Mouse (Mus musculus): ENCODE results near the gene Mfn1. TPM values are rescaled to one million over a fixed set of nuclear protein-coding genes. Genes with fewer than 3 reads are reported as not detected.

Gene Mfn1
- polyA plus RNA-seq, 1 experiment from 2014 or later: 65.5 TPM

DNA sequence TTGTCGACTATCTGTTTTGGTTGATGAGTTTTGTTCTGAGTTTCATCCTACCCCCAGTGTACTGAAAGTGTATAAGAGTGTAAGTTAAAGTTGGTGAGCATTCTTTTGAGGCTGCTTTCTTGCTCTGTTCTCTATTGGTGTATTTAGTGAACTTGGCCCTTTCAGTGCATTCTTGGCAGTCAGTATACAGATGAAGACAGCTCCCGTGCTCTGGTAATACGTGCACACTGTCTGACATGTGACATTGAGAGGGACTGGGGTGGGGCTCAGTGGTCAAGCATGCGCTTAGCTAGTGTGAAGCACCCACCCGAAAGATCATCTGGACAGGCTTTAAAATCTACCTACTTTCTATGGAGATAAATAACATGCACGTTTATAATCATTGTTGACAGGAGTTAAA lies 34.1 kb downstream of the Mfn1 start:
- Histone ChIP-seq H3K9ac (ENCODE audit: low read length) (no peak overlapping the region), H3K9me3 (ENCODE audit: control insufficient read depth, low read length) (peaks cover 3% of the 10 kb centered on the region), H3K4me3 (ENCODE audit: control insufficient read depth in 1 of 2, insufficient read depth in 1 of 2, low read depth in 1 of 2, low read length in 2 of 2) (no peak overlapping the region), H3K27me3 (ENCODE audit: control insufficient read depth, insufficient read depth, low read length) (no peaks in the 10 kb centered on the region), H3K4me2 (ENCODE audit: low read length) (no peak overlapping the region), H3K4me1 (ENCODE audit: control insufficient read depth in 2 of 2, insufficient read depth in 2 of 2, low read length in 2 of 2) (no peaks in the 10 kb centered on the region), H3K27ac (replicated peaks in 1 of 2; ENCODE audit: control insufficient read depth in 1 of 2, insufficient read depth in 1 of 2, low read depth in 2 of 2, low read length in 2 of 2) (no peak overlapping the region), H3K36me3 (ENCODE audit: control insufficient read depth, insufficient read depth, low read length) (peaks cover 85% of the 10 kb centered on the region)
- ATAC-seq (ENCODE audit: insufficient number of reproducible peaks, insufficient read depth, low FRiP score, low read depth): no peak
- WGBS: 92% methylated on average over 6 of the region's 6 CpGs

- no peak for ATAC-seq (ENCODE audit: insufficient number of reproducible peaks, insufficient read depth, low FRiP score, low read depth)
- Histone ChIP-seq H3K27me3 (ENCODE audit: control insufficient read depth, insufficient read depth, low read length) (no peaks in the 10 kb centered on the region), H3K9me3 (ENCODE audit: control insufficient read depth, low read length) (peaks cover 4% of the 10 kb centered on the region), H3K27ac (replicated peaks in 1 of 2; ENCODE audit: control insufficient read depth in 1 of 2, insufficient read depth in 1 of 2, low read depth in 2 of 2, low read length in 2 of 2) (no peak overlapping the region), H3K36me3 (ENCODE audit: control insufficient read depth, insufficient read depth, low read length) (peaks cover 92% of the 10 kb centered on the region), H3K4me1 (ENCODE audit: control insufficient read depth in 2 of 2, insufficient read depth in 2 of 2, low read length in 2 of 2) (no peaks in the 10 kb centered on the region), H3K4me3 (ENCODE audit: control insufficient read depth in 1 of 2, insufficient read depth in 1 of 2, low read depth in 1 of 2, low read length in 2 of 2) (no peak overlapping the region), H3K4me2 (ENCODE audit: low read length) (no peak overlapping the region), H3K9ac (ENCODE audit: low read length) (no peak overlapping the region)
- 93% methylated on average over 2 of the region's 2 CpGs for WGBS
Observed at GRCm38 (mm10) chr3:32573086-32573485, 43.8 kb downstream of the Mfn1 start.

DNA sequence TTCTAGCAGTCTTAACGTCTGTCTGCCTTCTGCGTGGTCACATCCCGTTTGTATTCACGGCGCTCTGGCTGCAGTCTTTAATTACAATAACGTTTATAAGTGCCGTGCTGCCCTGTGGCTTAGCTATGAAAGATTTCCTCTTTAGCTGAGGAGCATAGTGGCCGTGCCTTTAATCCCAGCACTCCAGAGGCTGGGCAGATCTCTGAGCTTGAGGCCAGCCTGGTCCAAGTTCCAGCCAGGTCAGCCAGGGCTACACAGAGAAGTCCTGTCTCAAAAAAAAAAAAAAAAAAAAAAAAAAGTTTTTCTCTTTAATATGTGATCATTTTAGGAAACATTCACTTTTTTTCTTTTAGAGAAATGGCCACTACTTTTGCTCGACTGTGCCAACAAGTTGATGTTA lies 44.6 kb downstream of the Mfn1 start:
- peaks cover 87% of the 10 kb centered on the region for H3K36me3 ChIP-seq (ENCODE audit: control insufficient read depth, insufficient read depth, low read length)
- no peak overlapping the region for H3K4me3 ChIP-seq (ENCODE audit: control insufficient read depth in 1 of 2, insufficient read depth in 1 of 2, low read depth in 1 of 2, low read length in 2 of 2)
- no peaks in the 10 kb centered on the region for H3K4me1 ChIP-seq (ENCODE audit: control insufficient read depth in 2 of 2, insufficient read depth in 2 of 2, low read length in 2 of 2)
- H3K9me3 ChIP-seq (ENCODE audit: control insufficient read depth, low read length): no peaks in the 10 kb centered on the region
- H3K27me3 ChIP-seq (ENCODE audit: control insufficient read depth, insufficient read depth, low read length): no peaks in the 10 kb centered on the region
- H3K9ac ChIP-seq (ENCODE audit: low read length): no peak overlapping the region
- 86% methylated on average over 9 of the region's 9 CpGs for WGBS
- H3K27ac ChIP-seq (replicated peaks in 1 of 2; ENCODE audit: control insufficient read depth in 1 of 2, insufficient read depth in 1 of 2, low read depth in 2 of 2, low read length in 2 of 2): no peak overlapping the region
- H3K4me2 ChIP-seq (ENCODE audit: low read length): no peak overlapping the region
- ATAC-seq (ENCODE audit: insufficient number of reproducible peaks, insufficient read depth, low FRiP score, low read depth): no peak

DNA sequence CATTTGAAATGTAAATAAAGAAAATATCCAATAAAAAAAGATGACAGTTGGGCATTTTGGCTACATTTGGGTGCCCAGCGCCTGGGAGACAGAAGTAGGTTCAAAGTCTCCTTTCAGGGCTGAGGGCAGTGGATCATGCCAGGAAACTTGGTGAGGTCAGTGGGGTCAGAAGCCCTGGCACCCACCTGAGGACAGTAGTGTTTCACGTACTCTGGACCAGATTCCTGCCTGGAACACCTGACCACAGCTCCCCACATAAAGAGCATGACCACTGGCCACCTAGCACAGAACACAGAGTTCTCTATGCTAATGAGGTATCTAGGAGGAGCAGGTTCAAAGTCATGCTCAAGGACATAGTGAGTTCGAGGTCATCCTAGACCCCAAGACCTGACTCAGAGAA lies 45.9 kb downstream of the Mfn1 start:
- ATAC-seq (ENCODE audit: insufficient number of reproducible peaks, insufficient read depth, low FRiP score, low read depth): no peak
- Histone ChIP-seq H3K4me3 (ENCODE audit: control insufficient read depth in 1 of 2, insufficient read depth in 1 of 2, low read depth in 1 of 2, low read length in 2 of 2) (no peak overlapping the region), H3K27ac (replicated peaks in 1 of 2; ENCODE audit: control insufficient read depth in 1 of 2, insufficient read depth in 1 of 2, low read depth in 2 of 2, low read length in 2 of 2) (no peak overlapping the region), H3K9ac (ENCODE audit: low read length) (no peak overlapping the region), H3K9me3 (ENCODE audit: control insufficient read depth, low read length) (no peaks in the 10 kb centered on the region), H3K27me3 (ENCODE audit: control insufficient read depth, insufficient read depth, low read length) (no peaks in the 10 kb centered on the region), H3K4me2 (ENCODE audit: low read length) (no peak overlapping the region), H3K36me3 (ENCODE audit: control insufficient read depth, insufficient read depth, low read length) (peaks cover 82% of the 10 kb centered on the region), H3K4me1 (ENCODE audit: control insufficient read depth in 2 of 2, insufficient read depth in 2 of 2, low read length in 2 of 2) (peaks cover 0 to 6% of the 10 kb centered on the region in 2 experiments; a peak in 1 of 4 replicates)
- 85% methylated on average over 3 of the region's 3 CpGs for WGBS

DNA sequence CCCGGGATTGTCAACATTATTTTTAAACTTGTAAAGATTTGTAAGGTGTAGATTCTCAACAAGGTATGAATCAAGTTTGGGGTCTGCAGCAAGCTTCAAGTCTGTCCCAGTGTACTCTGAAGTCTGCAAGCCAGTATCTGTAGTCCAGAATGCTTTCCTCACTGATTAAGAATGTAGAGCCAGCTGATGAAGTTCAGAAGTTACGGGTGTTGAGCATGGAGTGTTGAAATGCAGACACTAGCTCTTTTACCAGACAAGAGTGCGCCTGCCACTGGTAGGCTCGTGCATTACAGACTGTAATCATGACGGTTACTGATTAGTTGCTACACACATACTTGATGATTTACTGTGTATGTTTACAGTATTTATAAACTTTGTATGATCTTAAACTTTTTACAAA lies 49.5 kb downstream of the Mfn1 start:
- peaks cover 79% of the 10 kb centered on the region for H3K36me3 ChIP-seq (ENCODE audit: control insufficient read depth, insufficient read depth, low read length)
- no peaks in the 10 kb centered on the region for H3K27me3 ChIP-seq (ENCODE audit: control insufficient read depth, insufficient read depth, low read length)
- 0 out of 4 replicates have a peak overlapping the region, but pooled peaks of 1 of the 2 experiments have one; percentile 41 for H3K27ac ChIP-seq (replicated peaks in 1 of 2; ENCODE audit: control insufficient read depth in 1 of 2, insufficient read depth in 1 of 2, low read depth in 2 of 2, low read length in 2 of 2)
- no peak overlapping the region for H3K4me2 ChIP-seq (ENCODE audit: low read length)
- no peak for ATAC-seq (ENCODE audit: insufficient number of reproducible peaks, insufficient read depth, low FRiP score, low read depth)
- H3K4me1 ChIP-seq (ENCODE audit: control insufficient read depth in 2 of 2, insufficient read depth in 2 of 2, low read length in 2 of 2): peaks cover 0 to 15% of the 10 kb centered on the region in 2 experiments; a peak in 2 of 4 replicates
- H3K9ac ChIP-seq (ENCODE audit: low read length): no peak overlapping the region
- WGBS: 33% methylated on average over 5 of the region's 5 CpGs
- no peaks in the 10 kb centered on the region for H3K9me3 ChIP-seq (ENCODE audit: control insufficient read depth, low read length)
- no peak overlapping the region for H3K4me3 ChIP-seq (ENCODE audit: control insufficient read depth in 1 of 2, insufficient read depth in 1 of 2, low read depth in 1 of 2, low read length in 2 of 2)

DNA sequence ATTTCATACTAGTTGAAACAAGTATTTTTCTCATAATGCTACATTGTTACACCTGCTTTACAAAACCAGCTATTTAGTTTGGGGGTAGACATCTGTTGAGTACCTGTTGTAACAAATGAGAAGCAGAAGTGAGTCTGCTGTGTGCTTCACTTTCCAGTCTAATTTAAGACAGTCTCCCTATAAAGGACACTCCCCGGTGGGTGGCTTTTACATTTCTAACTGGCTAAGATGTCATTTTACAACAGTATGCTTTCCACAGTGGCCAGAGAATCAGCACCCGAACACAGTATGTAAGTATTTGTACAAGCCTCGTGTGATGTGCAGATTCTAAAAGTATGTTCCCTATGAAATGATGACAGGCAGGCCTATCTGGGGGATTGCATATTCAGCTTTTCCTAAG lies 51.5 kb downstream of the Mfn1 start:
- H3K4me1 ChIP-seq (ENCODE audit: control insufficient read depth in 2 of 2, insufficient read depth in 2 of 2, low read length in 2 of 2): peaks cover 0 to 15% of the 10 kb centered on the region in 2 experiments; a peak in 2 of 4 replicates
- H3K9ac ChIP-seq (ENCODE audit: low read length): no peak overlapping the region
- WGBS: 67% methylated on average over 3 of the region's 3 CpGs
- ATAC-seq (ENCODE audit: insufficient number of reproducible peaks, insufficient read depth, low FRiP score, low read depth): no peak
- H3K36me3 ChIP-seq (ENCODE audit: control insufficient read depth, insufficient read depth, low read length): peaks cover 79% of the 10 kb centered on the region
- no peak overlapping the region for H3K4me3 ChIP-seq (ENCODE audit: control insufficient read depth in 1 of 2, insufficient read depth in 1 of 2, low read depth in 1 of 2, low read length in 2 of 2)
- H3K9me3 ChIP-seq (ENCODE audit: control insufficient read depth, low read length): no peaks in the 10 kb centered on the region
- no peak overlapping the region for H3K4me2 ChIP-seq (ENCODE audit: low read length)
- H3K27ac ChIP-seq (replicated peaks in 1 of 2; ENCODE audit: control insufficient read depth in 1 of 2, insufficient read depth in 1 of 2, low read depth in 2 of 2, low read length in 2 of 2): no peak overlapping the region
- no peaks in the 10 kb centered on the region for H3K27me3 ChIP-seq (ENCODE audit: control insufficient read depth, insufficient read depth, low read length)

- no peaks in the 10 kb centered on the region for H3K27me3 ChIP-seq (ENCODE audit: control insufficient read depth, insufficient read depth, low read length)
- H3K4me2 ChIP-seq (ENCODE audit: low read length): no peak overlapping the region
- no peak overlapping the region for H3K27ac ChIP-seq (replicated peaks in 1 of 2; ENCODE audit: control insufficient read depth in 1 of 2, insufficient read depth in 1 of 2, low read depth in 2 of 2, low read length in 2 of 2)
- no peak for ATAC-seq (ENCODE audit: insufficient number of reproducible peaks, insufficient read depth, low FRiP score, low read depth)
- H3K9me3 ChIP-seq (ENCODE audit: control insufficient read depth, low read length): no peaks in the 10 kb centered on the region
- H3K4me1 ChIP-seq (ENCODE audit: control insufficient read depth in 2 of 2, insufficient read depth in 2 of 2, low read length in 2 of 2): peaks cover 0 to 15% of the 10 kb centered on the region in 2 experiments; a peak in 2 of 4 replicates
- 84% methylated on average over 3 of the region's 3 CpGs for WGBS
- no peak overlapping the region for H3K4me3 ChIP-seq (ENCODE audit: control insufficient read depth in 1 of 2, insufficient read depth in 1 of 2, low read depth in 1 of 2, low read length in 2 of 2)
- peaks cover 84% of the 10 kb centered on the region for H3K36me3 ChIP-seq (ENCODE audit: control insufficient read depth, insufficient read depth, low read length)
- H3K9ac ChIP-seq (ENCODE audit: low read length): no peak overlapping the region
Observed at GRCm38 (mm10) chr3:32581911-32582310, 52.6 kb downstream of the Mfn1 start.

DNA sequence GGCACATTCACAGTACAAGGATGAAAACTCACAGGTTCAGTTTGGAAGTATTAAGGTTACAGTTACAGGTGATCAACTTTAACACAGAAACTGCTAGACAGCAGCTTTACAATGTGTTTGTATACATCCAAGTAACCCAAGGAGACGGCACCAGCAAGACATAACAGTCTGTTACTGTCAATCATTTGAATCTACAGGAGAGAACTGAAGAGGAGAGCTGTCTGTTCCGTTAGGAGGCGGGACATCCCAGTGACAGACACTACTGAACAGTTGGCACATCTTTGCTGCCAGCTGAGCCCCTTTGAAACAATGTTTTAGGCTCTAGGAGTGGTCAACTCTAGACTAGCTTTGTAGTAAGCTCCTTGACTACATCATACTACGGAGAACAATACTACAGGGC lies 54.2 kb downstream of the Mfn1 start:
- Histone ChIP-seq H3K9ac (ENCODE audit: low read length) (no peak overlapping the region), H3K4me1 (ENCODE audit: control insufficient read depth in 2 of 2, insufficient read depth in 2 of 2, low read length in 2 of 2) (peaks cover 0 to 15% of the 10 kb centered on the region in 2 experiments; a peak in 2 of 4 replicates), H3K36me3 (ENCODE audit: control insufficient read depth, insufficient read depth, low read length) (peaks cover 86% of the 10 kb centered on the region), H3K4me3 (ENCODE audit: control insufficient read depth in 1 of 2, insufficient read depth in 1 of 2, low read depth in 1 of 2, low read length in 2 of 2) (no peak overlapping the region), H3K4me2 (ENCODE audit: low read length) (no peak overlapping the region), H3K27ac (replicated peaks in 1 of 2; ENCODE audit: control insufficient read depth in 1 of 2, insufficient read depth in 1 of 2, low read depth in 2 of 2, low read length in 2 of 2) (no peak overlapping the region), H3K27me3 (ENCODE audit: control insufficient read depth, insufficient read depth, low read length) (no peaks in the 10 kb centered on the region), H3K9me3 (ENCODE audit: control insufficient read depth, low read length) (no peaks in the 10 kb centered on the region)
- no peak for ATAC-seq (ENCODE audit: insufficient number of reproducible peaks, insufficient read depth, low FRiP score, low read depth)
- WGBS: 86% methylated on average over 4 of the region's 4 CpGs

Data from heart, embryonic 14.5 days (tissue).